Mouse (Mus musculus) heart, adult 18-20 months (tissue): ENCODE measurements around the gene Slc25a3. TPM values are rescaled to one million over a fixed set of nuclear protein-coding genes. Genes with fewer than 3 reads are reported as not detected.

Experiments
- DNase-seq, 2 experiments: peaks; one replicate each; pipeline ENCODE4 v3.0.0; 2021 to 2022; ENCODE audit warnings: mixed read lengths in 1 of 2
- total RNA-seq, 2 experiments: library from RNA; stranded (reverse); gene quantifications; 2 replicates each; pipeline ENCODE4 v1.2.3; 2021

Gene Slc25a3
- total RNA-seq, 2 experiments from 2014 or later: 2,644 to 2,919 TPM

GRCm38 (mm10) chr10:91098056-91098455 lies 25.8 kb downstream of the Slc25a3 start:
- no peak for DNase-seq

GRCm38 (mm10) chr10:91094251-91095104 lies 29.4 kb downstream of the Slc25a3 start:
- no peak for DNase-seq

- no peak for DNase-seq
Observed at GRCm38 (mm10) chr10:91092812-91093211, 31.0 kb downstream of the Slc25a3 start.

- no peak for DNase-seq
Observed at GRCm38 (mm10) chr10:91083393-91083927, 40.4 kb downstream of the Slc25a3 start.

GRCm38 (mm10) chr10:91082550-91083392 lies 41.1 kb downstream of the Slc25a3 start, which contains the start of the genes Apaf1 and Ikbip:
TSS of gene Apaf1 (minus strand) at chr10:91082770.
TSS of gene Ikbip (plus strand) at chr10:91082940.
- peak; percentile 100 for DNase-seq

GRCm38 (mm10) chr10:91081959-91082507 lies 41.8 kb downstream of the Slc25a3 start:
- peak in 1 of 2 experiments; percentile 60 for DNase-seq

GRCm38 (mm10) chr10:91080540-91080939 lies 43.3 kb downstream of the Slc25a3 start:
- DNase-seq: no peak

- DNase-seq: no peak
Observed at GRCm38 (mm10) chr10:91076667-91077066, 47.2 kb downstream of the Slc25a3 start.

- DNase-seq: peak; percentile 21 to 26
Observed at GRCm38 (mm10) chr10:91073345-91073744, 50.5 kb downstream of the Slc25a3 start.

GRCm38 (mm10) chr10:91071768-91072167 lies 52.1 kb downstream of the Slc25a3 start:
- DNase-seq: no peak

Other genes starting within 250 kb of the Slc25a3 start
- 1 to 10 TPM; 5.6 to 6.5 TPM for gene Apaf1, start 41.3 kb downstream of the Slc25a3 start, total RNA-seq
- 10 to 100 TPM; 18.4 to 20.9 TPM for gene Ikbip, start 41.1 kb downstream of the Slc25a3 start, total RNA-seq
- gene Tmpo, start 57.3 kb upstream of the Slc25a3 start, total RNA-seq: 10 to 100 TPM; 34.0 to 42.4 TPM